Mouse (Mus musculus) macrophage (primary cell): Measurements from ENCODE around the gene Cdc42ep3. TPM values are rescaled to one million over a fixed set of nuclear protein-coding genes. Genes with fewer than 3 reads are reported as not detected.

Experiments
- H3K27ac ChIP-seq: fragments of 350-480 bp; formaldehyde crosslinking; 2 replicates; pipeline ENCODE4 v1.9.0; 2021
- H3K36me3 ChIP-seq: fragments of 350-480 bp; formaldehyde crosslinking; 2 replicates; pipeline ENCODE4 v1.9.0; 2021; ENCODE audit errors: inconsistent target
- H3K4me3 ChIP-seq: fragments of 350-480 bp; formaldehyde crosslinking; 2 replicates; pipeline ENCODE4 v1.9.0; 2021; ENCODE audit errors: inconsistent target
- H3K79me2 ChIP-seq: fragments of 350-480 bp; formaldehyde crosslinking; 2 replicates; pipeline ENCODE4 v1.9.0; 2021; ENCODE audit errors: inconsistent target
- WGBS: methylation state at CpG from one replicate; pipeline ENCODE4 v1.1.7; 2026; ENCODE audit warnings: inconsistent platforms; ENCODE audit not compliant: missing documents; 5-methylcytosine and 5-hydroxymethylcytosine counted together
- polyA plus RNA-seq: library from polyadenylated mRNA; stranded (reverse); fragments of 250-400 nt; gene quantifications from 3 replicates; pipeline ENCODE4 v1.2.4, GENCODE M21; 2018; ENCODE audit warnings: inconsistent platforms

The Cdc42ep3 gene
- polyA plus RNA-seq, 1 experiment from 2014 or later, result 19.7 TPM

GRCm38 (mm10) chr17:79332864-79333263, 22.0 kb downstream of the Cdc42ep3 start:
- WGBS, result 25% methylated on average over 3 of the region's 3 CpGs
- Histone ChIP-seq H3K36me3 (peaks cover 22% of the 10 kb centered on the region; the same call in 1 of the 2 replicates), H3K27ac (peak overlapping the region; percentile 46), H3K79me2 (peaks cover 40% of the 10 kb centered on the region), H3K4me3 (no peak overlapping the region)

- Histone ChIP-seq H3K27ac (no peak overlapping the region), H3K36me3 (0 out of 2 replicates have a peak, but pooled peaks cover 8% of the 10 kb centered on the region), H3K4me3 (no peak overlapping the region), H3K79me2 (peaks cover 15% of the 10 kb centered on the region)
- WGBS, result 96% methylated on average over 2 of the region's 2 CpGs
These were observed 24.5 kb downstream of the Cdc42ep3 start for GRCm38 (mm10) chr17:79330397-79330796.

- Histone ChIP-seq H3K4me3 (no peak overlapping the region), H3K79me2 (no peaks in the 10 kb centered on the region), H3K27ac (no peak overlapping the region), H3K36me3 (no peaks in the 10 kb centered on the region)
- WGBS, result 96% methylated on average over 4 of the region's 4 CpGs
These were observed 28.0 kb downstream of the Cdc42ep3 start for GRCm38 (mm10) chr17:79326868-79327376.

GRCm38 (mm10) chr17:79317085-79317751, 37.7 kb downstream of the Cdc42ep3 start:
- H3K4me3 ChIP-seq, result no peak overlapping the region
- WGBS, result 93% methylated on average over 12 of the region's 12 CpGs
- H3K27ac ChIP-seq, result no peak overlapping the region
- no peaks in the 10 kb centered on the region for H3K79me2 ChIP-seq
- no peaks in the 10 kb centered on the region for H3K36me3 ChIP-seq

GRCm38 (mm10) chr17:79315415-79316094, 39.3 kb downstream of the Cdc42ep3 start:
- H3K4me3 ChIP-seq, result no peak overlapping the region
- WGBS, result 96% methylated on average over 4 of the region's 4 CpGs

GRCm38 (mm10) chr17:79310465-79310864, 44.4 kb downstream of the Cdc42ep3 start:
- Histone ChIP-seq H3K79me2 (no peaks in the 10 kb centered on the region), H3K4me3 (no peak overlapping the region), H3K36me3 (no peaks in the 10 kb centered on the region), H3K27ac (no peak overlapping the region)
- 100% methylated on average over 1 of the region's 1 CpGs for WGBS

More at GRCm38 (mm10) chr17:79315415-79316094, 39.3 kb downstream of the Cdc42ep3 start:
- no peaks in the 10 kb centered on the region for H3K36me3 ChIP-seq
- H3K79me2 ChIP-seq, result no peaks in the 10 kb centered on the region
- no peak overlapping the region for H3K27ac ChIP-seq

- 100% methylated on average over 1 of the region's 1 CpGs for WGBS
- Histone ChIP-seq H3K27ac (no peak overlapping the region), H3K36me3 (no peaks in the 10 kb centered on the region), H3K4me3 (no peak overlapping the region), H3K79me2 (no peaks in the 10 kb centered on the region)
These were observed 45.4 kb downstream of the Cdc42ep3 start for GRCm38 (mm10) chr17:79309506-79309905.

GRCm38 (mm10) chr17:79305644-79306043, 49.2 kb downstream of the Cdc42ep3 start:
- no peak overlapping the region for H3K27ac ChIP-seq
- no peaks in the 10 kb centered on the region for H3K79me2 ChIP-seq
- H3K4me3 ChIP-seq, result no peak overlapping the region
- no peaks in the 10 kb centered on the region for H3K36me3 ChIP-seq
- WGBS, result 98% methylated on average over 3 of the region's 7 CpGs

GRCm38 (mm10) chr17:79303744-79304497, 51.0 kb downstream of the Cdc42ep3 start:
- no peaks in the 10 kb centered on the region for H3K36me3 ChIP-seq
- H3K79me2 ChIP-seq, result no peaks in the 10 kb centered on the region
- no peak overlapping the region for H3K4me3 ChIP-seq
- H3K27ac ChIP-seq, result peak overlapping the region; percentile 17; the same call in 1 of the 2 replicates
- 44% methylated on average over 17 of the region's 17 CpGs for whole genome bisulfite sequencing

GRCm38 (mm10) chr17:79303238-79303637, 51.7 kb downstream of the Cdc42ep3 start:
- peak overlapping the region; percentile 17; the same call in 1 of the 2 replicates for H3K27ac ChIP-seq
- 17% methylated on average over 3 of the region's 3 CpGs for WGBS
- H3K36me3 ChIP-seq, result no peaks in the 10 kb centered on the region
- no peak overlapping the region for H3K4me3 ChIP-seq
- no peaks in the 10 kb centered on the region for H3K79me2 ChIP-seq

- 90% methylated on average over 1 of the region's 1 CpGs for WGBS
- 0 out of 2 replicates have a peak overlapping the region, but pooled peaks have one; percentile 4 for H3K27ac ChIP-seq
These were observed 55.0 kb downstream of the Cdc42ep3 start for GRCm38 (mm10) chr17:79299925-79300324.

GRCm38 (mm10) chr17:79298968-79299367, 55.9 kb downstream of the Cdc42ep3 start:
- H3K4me3 ChIP-seq, result no peak overlapping the region
- H3K36me3 ChIP-seq, result no peaks in the 10 kb centered on the region
- no peaks in the 10 kb centered on the region for H3K79me2 ChIP-seq
- peak overlapping the region; percentile 37 for H3K27ac ChIP-seq

More at GRCm38 (mm10) chr17:79299925-79300324, 55.0 kb downstream of the Cdc42ep3 start:
- H3K79me2 ChIP-seq, result no peaks in the 10 kb centered on the region
- H3K36me3 ChIP-seq, result no peaks in the 10 kb centered on the region
- H3K4me3 ChIP-seq, result no peak overlapping the region

GRCm38 (mm10) chr17:79295926-79296325, 59.0 kb downstream of the Cdc42ep3 start:
- Histone ChIP-seq H3K36me3 (no peaks in the 10 kb centered on the region), H3K4me3 (no peak overlapping the region), H3K79me2 (no peaks in the 10 kb centered on the region), H3K27ac (no peak overlapping the region)
- WGBS, result 76% methylated on average over 4 of the region's 4 CpGs

- no peak overlapping the region for H3K4me3 ChIP-seq
- WGBS, result 34% methylated on average over 5 of the region's 5 CpGs
- no peaks in the 10 kb centered on the region for H3K36me3 ChIP-seq
- H3K79me2 ChIP-seq, result no peaks in the 10 kb centered on the region
- no peak overlapping the region for H3K27ac ChIP-seq
These were observed 63.2 kb downstream of the Cdc42ep3 start for GRCm38 (mm10) chr17:79291672-79292071.
